Mouse (Mus musculus) megakaryocyte, embryonic 14.5 days (primary cell): ENCODE results near the gene Ash1l. TPM values are rescaled to one million over a fixed set of nuclear protein-coding genes. Genes with fewer than 3 reads are reported as not detected.

Experiments used
- H3K27me3 ChIP-seq: replicated peaks from 2 replicates; pipeline ENCODE3; 2012; ENCODE audit warnings: inconsistent platforms
- H3K36me3 ChIP-seq: replicated peaks from 2 replicates; pipeline ENCODE3; 2012; ENCODE audit warnings: low read length, inconsistent platforms, mixed read lengths
- H3K4me1 ChIP-seq: 2 replicates; pipeline ENCODE4 v1.6.1; 2012; ENCODE audit warnings: inconsistent platforms
- H3K4me3 ChIP-seq: replicated peaks from 2 replicates; pipeline ENCODE3; 2012; ENCODE audit warnings: moderate library complexity, mild to moderate bottlenecking, inconsistent platforms
- H3K9me3 ChIP-seq: 2 replicates; pipeline ENCODE4 v1.6.1; 2012; ENCODE audit warnings: inconsistent platforms
- FLI1 ChIP-seq: IDR thresholded peaks from 2 replicates; pipeline ENCODE4 v1.6.1; 2012; ENCODE audit warnings: low read length, inconsistent platforms, mixed read lengths
- GATA1 ChIP-seq: IDR thresholded peaks from 3 replicates; pipeline ENCODE4 v1.6.1; 2012; ENCODE audit warnings: mixed read lengths, low read length, inconsistent platforms, borderline replicate concordance
- polyA plus RNA-seq: library from polyadenylated mRNA; stranded (reverse); fragments of >175 nt; gene quantifications from 2 replicates; pipeline ENCODE4 v1.2.3, GENCODE M21; 2012; ENCODE audit warnings: low replicate concordance; ENCODE audit not compliant: insufficient read depth

Ash1l gene
- polyA plus RNA-seq, 1 experiment, result 0.95 TPM

DNA sequence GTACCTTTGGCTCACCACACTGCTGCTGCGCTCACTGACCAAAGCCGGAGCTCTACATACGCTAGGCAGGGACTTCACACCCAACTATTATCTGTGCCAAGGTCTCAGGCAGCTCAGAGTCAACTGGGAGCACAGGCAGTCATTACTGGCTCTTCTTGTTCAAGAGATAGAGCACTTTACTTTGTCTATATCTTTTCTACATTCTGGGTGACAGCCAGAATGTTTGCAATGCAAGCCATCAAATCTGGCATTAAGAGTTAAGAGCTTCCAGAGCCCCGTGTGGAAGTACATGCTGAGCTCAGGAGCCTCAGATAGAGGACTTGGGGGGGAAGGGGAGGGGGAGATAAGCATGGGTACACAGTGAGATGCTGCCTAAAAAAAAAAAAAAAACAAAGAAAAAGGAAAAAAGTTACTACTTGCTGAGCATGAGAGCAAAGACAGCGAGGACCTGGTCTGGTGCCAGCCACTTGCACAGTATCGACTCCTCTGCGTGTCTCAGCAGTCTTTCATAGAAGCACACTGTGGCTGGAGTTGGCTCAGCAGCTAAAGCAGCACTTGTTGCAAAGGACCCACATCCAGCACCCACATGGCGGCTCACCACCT lies 26.3 kb upstream of the Ash1l start:
- peaks cover 90% of the 10 kb centered on the region for H3K36me3 ChIP-seq
- H3K27me3 ChIP-seq, result no peaks in the 10 kb centered on the region
- H3K4me1 ChIP-seq, result no peaks in the 10 kb centered on the region
- H3K9me3 ChIP-seq, result peaks cover 13% of the 10 kb centered on the region
- H3K4me3 ChIP-seq, result no peak overlapping the region
- TF ChIP-seq FLI1, result no peak
- no peak for TF ChIP-seq GATA1

GRCm38 (mm10) chr3:88925651-88926050 lies 24.8 kb upstream of the Ash1l start:
- Histone ChIP-seq H3K4me3 (no peak overlapping the region), H3K27me3 (no peaks in the 10 kb centered on the region), H3K36me3 (peaks cover 99% of the 10 kb centered on the region), H3K4me1 (no peaks in the 10 kb centered on the region), H3K9me3 (peaks cover 11% of the 10 kb centered on the region)
- no peak for TF ChIP-seq FLI1
- no peak for TF ChIP-seq GATA1

GRCm38 (mm10) chr3:88929501-88929900 lies 20.9 kb upstream of the Ash1l start:
- no peaks in the 10 kb centered on the region for H3K27me3 ChIP-seq
- TF ChIP-seq GATA1 (no peak), FLI1 (no peak)
- H3K9me3 ChIP-seq, result no peaks in the 10 kb centered on the region
- no peaks in the 10 kb centered on the region for H3K4me1 ChIP-seq
- no peak overlapping the region for H3K4me3 ChIP-seq
- H3K36me3 ChIP-seq, result peaks cover 98% of the 10 kb centered on the region

DNA sequence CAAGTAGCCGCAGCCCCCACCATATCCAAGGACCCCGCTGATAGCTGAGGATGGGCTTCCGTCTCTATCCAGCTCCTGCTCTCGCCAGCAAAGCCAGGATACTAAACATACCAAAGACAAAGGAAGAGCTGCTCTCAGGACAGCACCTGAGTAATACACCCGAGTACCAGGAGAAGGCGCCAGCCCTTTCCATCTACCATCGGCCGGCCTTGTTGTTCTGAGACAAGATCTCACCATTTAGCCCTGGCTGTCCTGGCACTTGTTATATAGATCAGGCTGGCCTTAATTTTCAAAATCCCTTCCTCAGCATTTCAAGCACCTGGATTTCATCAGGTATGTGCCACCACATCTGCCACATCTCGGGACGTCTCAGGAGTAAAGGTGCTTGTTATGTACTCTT lies 11.4 kb upstream of the Ash1l start:
- Histone ChIP-seq H3K4me3 (no peak overlapping the region), H3K4me1 (peaks cover 15% of the 10 kb centered on the region), H3K27me3 (no peaks in the 10 kb centered on the region), H3K36me3 (peaks cover 82% of the 10 kb centered on the region), H3K9me3 (no peaks in the 10 kb centered on the region)
- no peak for TF ChIP-seq GATA1
- TF ChIP-seq FLI1, result no peak

- Histone ChIP-seq H3K4me3 (no peak overlapping the region), H3K9me3 (no peaks in the 10 kb centered on the region), H3K4me1 (peaks cover 19% of the 10 kb centered on the region), H3K27me3 (no peaks in the 10 kb centered on the region), H3K36me3 (peaks cover 76% of the 10 kb centered on the region)
- TF ChIP-seq FLI1 (no peak), GATA1 (no peak)
These were observed 10.7 kb upstream of the Ash1l start for GRCm38 (mm10) chr3:88939749-88940148.

DNA sequence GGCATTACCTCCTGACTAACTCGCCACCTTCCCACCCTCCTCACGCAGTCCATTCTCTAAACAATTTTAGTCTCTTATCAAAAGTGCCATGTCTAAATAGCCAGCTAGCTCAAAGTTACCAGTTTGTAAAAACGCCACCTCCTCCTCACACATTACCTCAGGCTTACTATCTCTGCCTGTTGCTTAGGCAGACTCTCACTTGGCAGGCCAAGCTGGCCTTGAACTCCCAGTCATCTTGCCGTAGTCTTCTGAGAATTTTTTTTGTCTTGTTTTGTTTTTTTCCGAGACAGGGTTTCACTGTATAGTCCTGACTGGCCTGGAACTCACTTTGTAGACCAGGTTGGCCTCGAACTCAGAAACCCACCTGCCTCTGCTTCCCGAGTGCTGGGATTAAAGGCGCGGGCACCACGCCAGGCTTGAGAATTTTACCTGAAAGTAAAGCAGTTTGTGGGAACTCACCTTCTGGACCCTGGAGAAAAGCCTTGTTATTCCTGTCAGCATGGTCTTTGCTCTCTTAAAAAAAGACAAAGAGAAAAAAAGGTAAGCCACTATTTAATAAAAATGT lies 8.0 kb upstream of the Ash1l start:
- H3K4me3 ChIP-seq, result no peak overlapping the region
- H3K36me3 ChIP-seq, result peaks cover 51% of the 10 kb centered on the region
- H3K27me3 ChIP-seq, result no peaks in the 10 kb centered on the region

DNA sequence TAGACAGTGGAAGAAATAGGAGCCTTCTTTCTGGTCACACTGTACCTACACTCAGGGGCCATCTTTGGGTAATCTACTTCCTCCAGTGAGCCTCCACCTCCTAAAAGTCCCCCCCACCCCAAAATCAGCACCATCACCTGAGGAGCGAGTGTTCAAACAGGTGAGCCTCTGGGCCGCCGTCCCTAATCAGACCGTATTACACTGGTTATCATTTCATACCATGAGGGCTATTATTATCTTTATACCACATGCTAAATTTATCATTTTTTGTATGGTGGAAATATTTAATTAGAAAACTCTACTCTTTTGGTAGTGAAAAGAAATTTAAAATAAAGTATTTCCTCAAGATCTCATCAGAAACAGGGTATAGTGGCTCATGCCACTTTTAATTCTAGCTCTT lies 6.3 kb upstream of the Ash1l start:
- no peaks in the 10 kb centered on the region for H3K27me3 ChIP-seq

More for the DNA sequence above, 8.0 kb upstream of the Ash1l start:
- H3K9me3 ChIP-seq, result no peaks in the 10 kb centered on the region
- TF ChIP-seq FLI1, result no peak
- no peak for TF ChIP-seq GATA1
- H3K4me1 ChIP-seq, result peaks cover 28% of the 10 kb centered on the region

GRCm38 (mm10) chr3:88949786-88950575 lies 441 bp upstream of the Ash1l start:
- Histone ChIP-seq H3K4me1 (peaks cover 52% of the 10 kb centered on the region), H3K4me3 (peak overlapping the region; percentile 99), H3K27me3 (no peaks in the 10 kb centered on the region), H3K36me3 (no peaks in the 10 kb centered on the region), H3K9me3 (no peaks in the 10 kb centered on the region)
- TF ChIP-seq GATA1 (no peak), FLI1 (no peak)

More for the DNA sequence above, 6.3 kb upstream of the Ash1l start:
- peaks cover 25% of the 10 kb centered on the region for H3K4me1 ChIP-seq
- peaks cover 35% of the 10 kb centered on the region for H3K36me3 ChIP-seq
- H3K4me3 ChIP-seq, result no peak overlapping the region
- no peaks in the 10 kb centered on the region for H3K9me3 ChIP-seq
- no peak for TF ChIP-seq GATA1
- TF ChIP-seq FLI1, result no peak

DNA sequence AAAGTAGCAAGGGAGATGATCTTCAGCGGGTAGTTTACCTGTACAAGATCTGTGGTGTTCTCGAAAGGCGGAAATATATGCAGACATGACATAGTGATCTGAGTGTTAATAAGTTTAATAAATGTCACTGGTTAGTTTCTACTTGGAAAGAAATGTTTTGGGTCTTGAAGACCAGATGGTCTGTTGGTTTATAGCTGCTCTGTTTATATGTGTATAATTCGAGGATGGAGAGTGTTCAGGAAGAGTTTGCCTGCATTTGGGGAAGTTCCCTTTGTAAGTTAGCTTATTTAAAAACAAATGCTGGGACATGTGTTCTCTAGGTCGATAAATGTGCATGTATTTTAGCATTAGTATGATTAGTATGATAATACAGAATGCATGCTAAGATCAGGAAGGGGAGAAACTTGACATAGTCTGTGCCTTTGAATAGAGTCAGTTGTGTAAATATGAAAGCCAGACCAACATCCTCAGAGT lies 942 bp downstream of the Ash1l start:
- Histone ChIP-seq H3K36me3 (no peaks in the 10 kb centered on the region), H3K4me3 (peak overlapping the region; percentile 99), H3K4me1 (peaks cover 54% of the 10 kb centered on the region), H3K9me3 (no peaks in the 10 kb centered on the region), H3K27me3 (no peaks in the 10 kb centered on the region)
- TF ChIP-seq FLI1, result no peak
- no peak for TF ChIP-seq GATA1

GRCm38 (mm10) chr3:88953246-88953645 lies 2.8 kb downstream of the Ash1l start:
- Histone ChIP-seq H3K4me3 (no peak overlapping the region), H3K9me3 (no peaks in the 10 kb centered on the region), H3K27me3 (no peaks in the 10 kb centered on the region), H3K36me3 (no peaks in the 10 kb centered on the region), H3K4me1 (peaks cover 55% of the 10 kb centered on the region)
- TF ChIP-seq FLI1 (no peak), GATA1 (no peak)
